Mouse (Mus musculus): ENCODE results near the gene Kcnj10. TPM values are rescaled to one million over a fixed set of nuclear protein-coding genes. Genes with fewer than 3 reads are reported as not detected.

Kcnj10 gene
- total and polyA plus RNA-seq, 3 experiments: 0.04 to 0.72 TPM; not detected in 1

- Histone ChIP-seq H3K9ac (ENCODE audit: control insufficient read depth, low read depth, low read length, poor library complexity, severe bottlenecking) (no peak overlapping the region; the same call in 1 of the 2 replicates), H3K9me3 (replicated peaks; ENCODE audit: insufficient read depth, low read length) (no peaks in the 10 kb centered on the region), H3K27me3 (ENCODE audit: control insufficient read depth in 1 of 2, insufficient read depth in 2 of 2, low read length in 2 of 2) (peaks cover 2 to 6% of the 10 kb centered on the region in 2 experiments; a peak in 2 of 4 replicates), H3K4me3 (ENCODE audit: control insufficient read depth in 1 of 2, insufficient read depth in 1 of 2, low read depth in 2 of 2, low read length in 2 of 2) (peak overlapping the region in 1 of 2 experiments; percentile 58; a peak in 2 of 4 replicates), H3K27ac (ENCODE audit: control insufficient read depth, low read depth, low read length) (no peak overlapping the region), H3K4me1 (ENCODE audit: control insufficient read depth in 1 of 2, insufficient read depth in 2 of 2, low read length in 2 of 2) (peaks cover under 1 to 7% of the 10 kb centered on the region in 2 experiments; a peak in 2 of 4 replicates), H3K79me2 (ENCODE audit: control insufficient read depth, insufficient read depth, low read length, poor library complexity) (no peaks in the 10 kb centered on the region), H3K36me3 (ENCODE audit: control insufficient read depth in 1 of 2, insufficient read depth in 2 of 2, low read length in 2 of 2) (peaks cover 0 to 3% of the 10 kb centered on the region in 2 experiments; a peak in 1 of 4 replicates)
- TF ChIP-seq RCOR1 (IDR thresholded peaks at IDR 0.05; ENCODE audit: low read depth, low read length) (no peak), BHLHE40 (IDR thresholded peaks at IDR 0.05; ENCODE audit: borderline replicate concordance, low read depth, low read length) (no peak), MYB (IDR thresholded peaks at IDR 0.05; ENCODE audit: low read depth, low read length) (no peak), KAT2A (conservative IDR thresholded peaks at IDR 0.05; ENCODE audit: low read depth, low read length) (no peak), MAFK (IDR thresholded peaks at IDR 0.05; ENCODE audit: borderline replicate concordance, low read depth, low read length) (no peak), CTCF (IDR thresholded peaks at IDR 0.05 in 2 of 3, conservative IDR thresholded peaks at IDR 0.05 in 1 of 3; ENCODE audit: control insufficient read depth in 1 of 3, insufficient read depth in 1 of 3, low read depth in 2 of 3, low read length in 3 of 3, poor library complexity in 1 of 3, severe bottlenecking in 1 of 3) (peak; percentile 43 to 98 (median 92)), SMC3 (IDR thresholded peaks at IDR 0.05; ENCODE audit: low read depth, low read length) (peak; percentile 72), ZC3H11A (IDR thresholded peaks at IDR 0.05; ENCODE audit: low read depth, low read length) (peak; percentile 71), POLR2A (IDR thresholded peaks at IDR 0.05; ENCODE audit: control insufficient read depth in 1 of 2, insufficient read depth in 1 of 2, low read depth in 1 of 2, low read length in 2 of 2, poor library complexity in 1 of 2) (no peak), RAD21 (IDR thresholded peaks at IDR 0.05; ENCODE audit: low read depth, low read length) (peak; percentile 97), TCF12 (IDR thresholded peaks at IDR 0.05; ENCODE audit: low read depth, low read length) (no peak), NELFE (IDR thresholded peaks at IDR 0.05; ENCODE audit: low read depth, low read length) (no peak), EP300 (IDR thresholded peaks at IDR 0.05; ENCODE audit: low read depth in 1 of 2, low read length in 2 of 2) (0 out of 4 replicates have a peak, but pooled peaks of 1 of the 2 experiments have one; percentile 9), SIN3A (IDR thresholded peaks at IDR 0.05; ENCODE audit: low read length) (peak; percentile 31; the same call in 1 of the 2 replicates)
- DNase-seq (ENCODE audit: low read depth, low spot score): peak; percentile 77
These were observed 68.0 kb downstream of the Kcnj10 start for GRCm38 (mm10) chr1:172408996-172409395.

GRCm38 (mm10) chr1:172409431-172409830, 68.4 kb downstream of the Kcnj10 start:
- peak overlapping the region; percentile 30 to 58; a peak in 2 of 4 replicates for H3K4me3 ChIP-seq (ENCODE audit: control insufficient read depth in 1 of 2, insufficient read depth in 1 of 2, low read depth in 2 of 2, low read length in 2 of 2)
- H3K79me2 ChIP-seq (ENCODE audit: control insufficient read depth, insufficient read depth, low read length, poor library complexity): no peaks in the 10 kb centered on the region
- no peaks in the 10 kb centered on the region for H3K9me3 ChIP-seq (replicated peaks; ENCODE audit: insufficient read depth, low read length)
- H3K27ac ChIP-seq (ENCODE audit: control insufficient read depth, low read depth, low read length): peak overlapping the region; percentile 30; the same call in 1 of the 2 replicates
- peaks cover 3 to 11% of the 10 kb centered on the region in 2 experiments; a peak in 2 of 4 replicates for H3K4me1 ChIP-seq (ENCODE audit: control insufficient read depth in 1 of 2, insufficient read depth in 2 of 2, low read length in 2 of 2)
- peaks cover 0 to 5% of the 10 kb centered on the region in 2 experiments; a peak in 1 of 4 replicates for H3K36me3 ChIP-seq (ENCODE audit: control insufficient read depth in 1 of 2, insufficient read depth in 2 of 2, low read length in 2 of 2)
- H3K27me3 ChIP-seq (ENCODE audit: control insufficient read depth in 1 of 2, insufficient read depth in 2 of 2, low read length in 2 of 2): peaks cover 2 to 6% of the 10 kb centered on the region in 2 experiments; a peak in 2 of 4 replicates
- no peak for DNase-seq (ENCODE audit: low read depth, low spot score)
- TF ChIP-seq BHLHE40 (IDR thresholded peaks at IDR 0.05; ENCODE audit: borderline replicate concordance, low read depth, low read length) (no peak), USF2 (IDR thresholded peaks at IDR 0.05; ENCODE audit: borderline replicate concordance in 1 of 2, insufficient read depth in 1 of 2, low read depth in 1 of 2, low read length in 2 of 2) (no peak), JUND (IDR thresholded peaks at IDR 0.05; ENCODE audit: low read depth, low read length) (no peak), CHD2 (IDR thresholded peaks at IDR 0.05; ENCODE audit: low read length) (no peak), TCF12 (IDR thresholded peaks at IDR 0.05; ENCODE audit: low read depth, low read length) (no peak), MXI1 (IDR thresholded peaks at IDR 0.05; ENCODE audit: low read depth, low read length) (no peak), MAX (IDR thresholded peaks at IDR 0.05; ENCODE audit: low read length) (no peak), NRF1 (IDR thresholded peaks at IDR 0.05; ENCODE audit: insufficient read depth, low read depth, low read length, poor library complexity, severe bottlenecking) (no peak), TAL1 (IDR thresholded peaks at IDR 0.05; ENCODE audit: low read length) (no peak), ELF1 (IDR thresholded peaks at IDR 0.05; ENCODE audit: low read depth, low read length) (no peak), POLR2AphosphoS2 (IDR thresholded peaks at IDR 0.05; ENCODE audit: low read length) (no peak), ETS1 (IDR thresholded peaks at IDR 0.05; ENCODE audit: low read depth, low read length) (no peak), SMC3 (IDR thresholded peaks at IDR 0.05; ENCODE audit: low read depth, low read length) (no peak), KAT2A (conservative IDR thresholded peaks at IDR 0.05; ENCODE audit: low read depth, low read length) (no peak), UBTF (IDR thresholded peaks at IDR 0.05; ENCODE audit: borderline replicate concordance, insufficient read depth, low read depth, low read length) (no peak), GATA1 (IDR thresholded peaks at IDR 0.05; ENCODE audit: low read depth, low read length) (no peak)
- peak overlapping the region; percentile 52; the same call in 1 of the 2 replicates for H3K9ac ChIP-seq (ENCODE audit: control insufficient read depth, low read depth, low read length, poor library complexity, severe bottlenecking)
